Mouse (Mus musculus): Measurements from ENCODE around the gene Syt16.

GRCm38 (mm10) chr12:74189840-74190239 is 192.4 kb downstream of the Syt16 start:
- no peak for TF ChIP-seq GATA1 (IDR thresholded peaks at IDR 0.05; ENCODE audit: low read length)
- TF ChIP-seq TAL1 (IDR thresholded peaks at IDR 0.05; ENCODE audit: low read length): no peak

Measured in erythroblast, embryonic 14.5 days (primary cell).